Mouse (Mus musculus): ENCODE measurements around the gene Mvd. TPM values are rescaled to one million over a fixed set of nuclear protein-coding genes. Genes with fewer than 3 reads are reported as not detected.

Mvd gene
- polyA plus RNA-seq, 1 experiment from 2014 or later: 60.2 TPM

DNA sequence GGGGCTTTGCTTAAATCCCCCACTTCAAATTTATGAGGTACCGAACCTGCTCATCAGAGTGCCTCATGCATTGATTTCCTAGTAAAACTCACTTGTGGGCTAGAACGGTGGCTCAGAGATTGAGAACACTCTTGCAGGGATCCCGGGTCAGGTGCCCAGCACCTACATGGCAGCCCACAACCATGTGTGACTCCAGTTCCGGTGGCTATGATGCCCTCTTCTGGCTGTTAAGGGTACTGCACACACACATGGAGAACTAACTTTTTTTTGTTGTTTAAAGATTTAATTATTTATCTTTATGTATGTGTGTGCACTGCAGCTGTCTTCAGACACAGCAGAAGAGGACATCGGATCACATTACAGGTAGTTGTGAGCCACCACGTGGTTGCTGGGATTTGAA, 7.8 kb downstream of the Mvd start:
- DNase-seq (ENCODE audit: low spot score): no peak
- Histone ChIP-seq H3K4me1 (replicated peaks; ENCODE audit: control insufficient read depth, insufficient read depth, low read length) (peaks cover 31% of the 10 kb centered on the region), H3K4me2 (ENCODE audit: low read length) (no peak overlapping the region), H3K27ac (ENCODE audit: low read depth) (no peak overlapping the region), H3K9me3 (ENCODE audit: control insufficient read depth, low read length) (no peaks in the 10 kb centered on the region), H3K9ac (ENCODE audit: low read length) (no peak overlapping the region), H3K36me3 (ENCODE audit: control insufficient read depth, insufficient read depth, low read length) (peaks cover 42% of the 10 kb centered on the region), H3K4me3 (ENCODE audit: low read depth, low read length) (no peak overlapping the region), H3K27me3 (replicated peaks; ENCODE audit: control insufficient read depth, insufficient read depth, low read length) (no peaks in the 10 kb centered on the region)
- 89% methylated on average over 6 of the region's 6 CpGs for WGBS
- no peak for ATAC-seq (replicated peaks; ENCODE audit: low FRiP score, low TSS enrichment, low read depth)

DNA sequence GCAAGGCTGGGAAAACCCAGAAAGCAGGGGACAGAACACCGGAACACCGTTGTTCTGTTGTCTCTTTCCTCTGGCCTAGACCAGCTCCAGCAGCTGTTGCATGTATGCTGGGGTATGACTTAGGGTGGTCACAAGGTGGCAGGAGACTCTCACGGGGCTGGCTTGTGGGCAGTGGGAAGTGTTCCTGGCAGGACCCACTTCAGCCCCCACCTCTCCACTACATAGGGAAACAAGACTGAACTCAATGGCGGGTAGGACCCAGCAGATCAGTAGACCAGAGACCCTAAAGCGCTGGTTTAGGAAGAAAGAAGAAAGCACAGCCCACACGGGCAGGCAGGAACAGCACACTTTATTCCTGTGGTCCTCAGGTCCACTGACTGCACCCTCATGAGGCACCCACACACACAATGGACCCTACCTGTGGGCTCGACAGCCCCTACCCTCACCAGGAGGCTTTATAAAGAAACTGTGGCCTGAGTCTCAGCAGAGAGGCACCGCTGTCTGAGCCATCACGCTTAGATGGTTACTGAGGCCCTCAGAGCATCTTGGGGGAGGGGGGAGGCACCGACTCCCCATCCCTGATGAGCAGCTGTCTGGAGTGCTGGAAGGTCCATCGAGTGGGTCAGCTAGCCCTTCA, 9.8 kb downstream of the Mvd start:
- Histone ChIP-seq H3K27me3 (replicated peaks; ENCODE audit: control insufficient read depth, insufficient read depth, low read length) (no peaks in the 10 kb centered on the region), H3K4me3 (ENCODE audit: low read depth, low read length) (peak overlapping the region; percentile 37; the same call in 1 of the 2 replicates), H3K4me2 (ENCODE audit: low read length) (peak overlapping the region; percentile 75), H3K36me3 (ENCODE audit: control insufficient read depth, insufficient read depth, low read length) (peaks cover 30% of the 10 kb centered on the region), H3K27ac (ENCODE audit: low read depth) (peak overlapping the region; percentile 76), H3K4me1 (replicated peaks; ENCODE audit: control insufficient read depth, insufficient read depth, low read length) (peaks cover 28% of the 10 kb centered on the region), H3K9me3 (ENCODE audit: control insufficient read depth, low read length) (no peaks in the 10 kb centered on the region), H3K9ac (ENCODE audit: low read length) (no peak overlapping the region; the same call in 1 of the 2 replicates)
- DNase-seq (ENCODE audit: low spot score) (no peak), ATAC-seq (replicated peaks; ENCODE audit: low FRiP score, low TSS enrichment, low read depth) (peak; percentile 2; the same call in 1 of the 2 replicates)
- 61% methylated on average over 11 of the region's 11 CpGs for WGBS

DNA sequence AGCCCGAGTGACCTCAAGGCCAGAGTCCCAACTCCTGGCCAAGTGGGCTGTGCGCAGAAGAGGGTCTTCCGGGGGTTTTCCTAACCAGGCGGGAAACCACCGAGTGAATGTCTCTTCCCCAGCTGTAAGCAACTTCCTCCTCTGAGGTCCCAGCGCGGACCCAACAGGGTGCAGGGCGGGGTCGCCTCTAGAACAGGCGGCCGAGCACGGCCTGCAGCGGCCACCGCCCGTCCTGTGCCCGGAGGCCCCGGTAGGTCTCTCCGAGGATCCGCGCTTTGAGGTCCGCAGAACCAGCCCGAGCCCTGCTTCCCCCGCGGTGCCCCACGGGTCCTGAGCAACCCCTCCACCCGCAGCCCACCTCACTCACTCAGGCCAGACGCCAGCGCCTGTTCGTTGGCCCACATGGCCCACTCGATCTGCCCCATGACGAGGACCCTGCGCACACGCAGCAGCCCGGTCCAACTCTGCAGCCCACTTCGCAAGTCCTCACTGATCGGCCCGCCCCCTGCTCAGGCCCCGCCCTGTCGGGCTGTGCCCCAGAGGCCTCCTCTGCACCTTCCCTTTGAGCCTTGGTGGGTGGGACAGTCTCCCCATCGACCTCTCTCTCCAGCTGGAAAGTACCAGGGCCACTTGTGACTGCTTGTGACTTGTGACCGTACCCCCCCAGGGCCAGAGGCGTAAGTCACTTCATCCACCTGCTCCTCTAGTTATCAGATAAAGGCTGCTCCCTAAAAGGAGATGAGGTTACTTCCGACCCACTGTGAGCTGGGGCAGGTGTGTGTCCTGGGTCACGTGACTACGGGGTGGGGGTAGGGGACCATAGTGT, 10.6 kb downstream of the Mvd start, which contains the start of gene Cyba:
Gene Cyba (minus strand): TSS at position 488 of the 826 bp plus-strand sequence.
- no peaks in the 10 kb centered on the region for H3K27me3 ChIP-seq (replicated peaks; ENCODE audit: control insufficient read depth, insufficient read depth, low read length)
- peaks cover 21% of the 10 kb centered on the region for H3K4me1 ChIP-seq (replicated peaks; ENCODE audit: control insufficient read depth, insufficient read depth, low read length)
- peak within 1 kb of the TSS; percentile 49 for H3K9ac ChIP-seq (ENCODE audit: low read length)
- peak within 1 kb of the TSS; percentile 76 for H3K27ac ChIP-seq (ENCODE audit: low read depth)
- H3K9me3 ChIP-seq (ENCODE audit: control insufficient read depth, low read length): no peaks in the 10 kb centered on the region
- DNase-seq (ENCODE audit: low spot score) (peak; percentile 83), ATAC-seq (replicated peaks; ENCODE audit: low FRiP score, low TSS enrichment, low read depth) (peak; percentile 90)
- peaks cover 26% of the 10 kb centered on the region for H3K36me3 ChIP-seq (ENCODE audit: control insufficient read depth, insufficient read depth, low read length)
- H3K4me3 ChIP-seq (ENCODE audit: low read depth, low read length): peak within 1 kb of the TSS; percentile 37
- peak within 1 kb of the TSS; percentile 75 for H3K4me2 ChIP-seq (ENCODE audit: low read length)
- 3% methylated on average over 45 of the region's 45 CpGs for WGBS

DNA sequence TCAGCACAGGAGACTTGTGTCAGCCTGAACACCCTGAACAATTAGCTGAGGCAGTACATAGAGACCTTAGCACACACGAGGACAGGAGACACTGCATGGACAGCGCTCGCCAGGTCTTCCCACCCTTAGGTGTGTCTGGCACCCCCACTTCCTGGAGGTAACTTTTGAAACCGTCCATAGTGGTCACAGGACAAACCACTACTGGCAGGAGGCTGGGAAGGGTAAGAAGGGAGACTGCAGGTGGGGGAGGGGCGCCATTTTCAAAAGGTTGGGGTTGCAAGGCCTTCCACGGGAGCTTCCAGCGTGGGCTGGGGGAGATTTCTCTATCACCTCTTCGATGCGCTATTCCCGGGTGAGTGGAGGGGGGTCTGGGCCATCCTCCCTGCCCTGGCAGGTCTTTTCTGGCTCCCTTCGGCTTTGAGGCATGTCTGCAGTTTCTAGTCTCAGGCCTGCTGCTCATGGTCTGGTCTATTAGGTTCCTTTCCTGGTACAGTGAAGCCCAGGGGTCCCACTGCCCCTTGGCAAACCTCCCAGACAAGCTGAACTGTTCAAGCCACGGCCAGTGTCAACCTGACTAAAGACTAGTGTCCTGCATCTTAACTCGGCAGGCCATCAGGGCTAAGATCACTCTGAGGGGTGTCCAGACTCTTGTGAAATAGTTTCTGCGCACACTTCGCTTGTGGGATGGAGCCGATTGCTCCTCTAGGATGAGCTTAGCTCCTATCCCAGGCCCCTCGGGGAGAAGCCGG, 11.4 kb downstream of the Mvd start:
- peak; percentile 82 for DNase-seq (ENCODE audit: low spot score)
- H3K4me2 ChIP-seq (ENCODE audit: low read length): peak overlapping the region; percentile 75
- peak; percentile 4; the same call in 1 of the 2 replicates for ATAC-seq (replicated peaks; ENCODE audit: low FRiP score, low TSS enrichment, low read depth)

DNA sequence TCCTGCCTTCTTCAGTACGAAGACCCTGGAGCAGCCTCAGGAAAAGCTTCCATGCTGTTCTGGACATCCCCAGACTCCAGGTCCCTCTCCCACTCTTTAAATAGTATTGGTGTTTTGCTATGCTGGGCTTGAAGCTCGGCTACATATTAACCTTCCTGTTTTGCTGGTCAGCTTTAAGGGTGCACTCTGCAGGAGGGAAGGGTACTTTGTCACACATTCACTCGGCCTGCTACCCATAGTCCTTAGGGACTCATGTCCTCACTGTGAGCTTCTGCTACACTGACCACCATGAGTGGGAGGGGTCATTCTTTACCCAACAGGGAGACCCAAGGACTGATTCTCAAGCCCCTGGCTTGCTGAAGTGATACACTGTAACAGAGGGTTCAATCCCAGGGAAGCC, 12.6 kb downstream of the Mvd start:
- DNase-seq (ENCODE audit: low spot score) (no peak), ATAC-seq (replicated peaks; ENCODE audit: low FRiP score, low TSS enrichment, low read depth) (no peak)
- no peak overlapping the region for H3K9ac ChIP-seq (ENCODE audit: low read length)
- no peaks in the 10 kb centered on the region for H3K27me3 ChIP-seq (replicated peaks; ENCODE audit: control insufficient read depth, insufficient read depth, low read length)
- H3K4me3 ChIP-seq (ENCODE audit: low read depth, low read length): no peak overlapping the region
- no peak overlapping the region for H3K4me2 ChIP-seq (ENCODE audit: low read length)
- peaks cover 18% of the 10 kb centered on the region for H3K4me1 ChIP-seq (replicated peaks; ENCODE audit: control insufficient read depth, insufficient read depth, low read length)
- no peak overlapping the region for H3K27ac ChIP-seq (ENCODE audit: low read depth)
- WGBS: 78% methylated on average over 3 of the region's 3 CpGs
- no peaks in the 10 kb centered on the region for H3K9me3 ChIP-seq (ENCODE audit: control insufficient read depth, low read length)
- H3K36me3 ChIP-seq (ENCODE audit: control insufficient read depth, insufficient read depth, low read length): peaks cover 22% of the 10 kb centered on the region

More for the DNA sequence above, 11.4 kb downstream of the Mvd start:
- Histone ChIP-seq H3K27me3 (replicated peaks; ENCODE audit: control insufficient read depth, insufficient read depth, low read length) (no peaks in the 10 kb centered on the region), H3K9me3 (ENCODE audit: control insufficient read depth, low read length) (no peaks in the 10 kb centered on the region), H3K27ac (ENCODE audit: low read depth) (peak overlapping the region; percentile 76), H3K36me3 (ENCODE audit: control insufficient read depth, insufficient read depth, low read length) (peaks cover 26% of the 10 kb centered on the region), H3K9ac (ENCODE audit: low read length) (peak overlapping the region; percentile 49), H3K4me1 (replicated peaks; ENCODE audit: control insufficient read depth, insufficient read depth, low read length) (peaks cover 18% of the 10 kb centered on the region), H3K4me3 (ENCODE audit: low read depth, low read length) (peak overlapping the region; percentile 37)
- 31% methylated on average over 18 of the region's 18 CpGs for WGBS

DNA sequence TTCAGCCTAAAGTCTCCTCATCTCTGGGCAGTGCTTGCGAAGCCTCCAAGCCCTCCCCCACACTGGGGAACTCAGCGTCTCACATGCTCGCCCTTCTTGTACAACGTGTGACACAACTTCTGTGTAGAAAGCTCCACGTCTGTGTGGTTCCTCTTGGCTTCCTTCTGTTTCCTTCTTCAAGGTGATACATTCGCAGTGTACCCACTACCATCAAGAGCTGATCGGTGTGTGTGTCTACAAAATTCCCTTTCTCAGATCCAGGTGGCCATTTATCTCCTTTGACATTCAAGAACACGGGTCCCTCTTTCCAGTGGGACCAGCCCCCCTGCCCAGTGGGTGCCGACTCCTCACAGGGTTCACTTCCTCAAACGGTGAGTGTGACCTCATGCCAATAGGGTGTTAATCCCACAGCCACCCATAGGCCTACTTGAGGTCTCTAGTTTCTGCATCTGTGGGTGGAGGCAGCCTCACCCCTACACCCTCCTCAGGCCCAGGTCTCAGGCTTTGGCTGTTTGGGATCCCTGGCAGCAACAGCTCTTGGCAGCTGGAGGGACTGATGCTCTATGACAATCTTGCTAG, 13.1 kb downstream of the Mvd start:
- Histone ChIP-seq H3K4me3 (ENCODE audit: low read depth, low read length) (no peak overlapping the region), H3K36me3 (ENCODE audit: control insufficient read depth, insufficient read depth, low read length) (peaks cover 20% of the 10 kb centered on the region), H3K9me3 (ENCODE audit: control insufficient read depth, low read length) (no peaks in the 10 kb centered on the region), H3K9ac (ENCODE audit: low read length) (no peak overlapping the region), H3K4me1 (replicated peaks; ENCODE audit: control insufficient read depth, insufficient read depth, low read length) (peaks cover 18% of the 10 kb centered on the region), H3K27me3 (replicated peaks; ENCODE audit: control insufficient read depth, insufficient read depth, low read length) (no peaks in the 10 kb centered on the region), H3K4me2 (ENCODE audit: low read length) (no peak overlapping the region), H3K27ac (ENCODE audit: low read depth) (no peak overlapping the region)
- ATAC-seq (replicated peaks; ENCODE audit: low FRiP score, low TSS enrichment, low read depth): no peak
- no peak for DNase-seq (ENCODE audit: low spot score)
- 86% methylated on average over 10 of the region's 10 CpGs for WGBS

DNA sequence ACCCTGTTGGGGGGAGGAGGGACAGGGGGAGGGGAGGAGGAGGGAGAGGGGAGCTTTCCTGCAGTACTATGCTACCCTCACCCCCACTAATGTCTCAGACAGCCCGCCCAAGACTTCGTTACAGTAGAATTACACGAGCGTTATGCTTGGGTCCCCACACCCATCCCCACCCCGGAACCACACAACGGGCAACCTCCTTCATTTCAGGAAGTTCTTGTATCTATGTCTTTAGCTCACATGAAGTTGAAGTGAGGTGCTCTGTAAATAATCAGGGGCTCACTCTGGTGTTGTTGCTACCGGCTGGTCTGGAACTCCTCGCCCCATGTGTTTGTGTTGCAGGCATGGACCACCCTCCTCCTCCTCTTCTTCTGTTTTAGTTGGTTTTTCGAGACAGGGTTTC, 15.1 kb downstream of the Mvd start:
- no peak overlapping the region for H3K4me2 ChIP-seq (ENCODE audit: low read length)
- DNase-seq (ENCODE audit: low spot score) (no peak), ATAC-seq (replicated peaks; ENCODE audit: low FRiP score, low TSS enrichment, low read depth) (no peak)
- H3K4me1 ChIP-seq (replicated peaks; ENCODE audit: control insufficient read depth, insufficient read depth, low read length): peaks cover 18% of the 10 kb centered on the region
- no peak overlapping the region for H3K4me3 ChIP-seq (ENCODE audit: low read depth, low read length)
- no peak overlapping the region for H3K9ac ChIP-seq (ENCODE audit: low read length)
- 87% methylated on average over 9 of the region's 9 CpGs for WGBS
- no peaks in the 10 kb centered on the region for H3K27me3 ChIP-seq (replicated peaks; ENCODE audit: control insufficient read depth, insufficient read depth, low read length)
- no peak overlapping the region for H3K27ac ChIP-seq (ENCODE audit: low read depth)
- H3K36me3 ChIP-seq (ENCODE audit: control insufficient read depth, insufficient read depth, low read length): peaks cover 10% of the 10 kb centered on the region
- H3K9me3 ChIP-seq (ENCODE audit: control insufficient read depth, low read length): no peaks in the 10 kb centered on the region

DNA sequence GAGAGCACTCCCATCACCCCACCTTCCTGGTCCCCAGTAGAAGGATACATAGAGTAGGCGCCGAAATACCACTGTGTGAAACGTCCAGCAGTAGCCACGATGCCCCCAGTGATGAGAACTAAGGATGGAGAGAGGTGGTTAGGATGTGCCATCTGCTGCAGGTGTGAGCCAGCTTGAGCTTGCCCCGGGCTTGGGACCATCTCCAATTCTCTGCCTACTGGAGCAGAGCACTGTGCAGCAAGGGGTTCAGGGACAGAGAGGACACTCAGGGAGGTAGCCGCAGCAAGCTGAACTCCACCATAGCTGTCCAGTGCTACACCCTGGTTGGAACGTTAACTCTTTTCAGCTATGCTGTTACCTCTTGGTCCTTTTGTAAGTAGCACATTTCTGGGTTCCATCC, 15.6 kb downstream of the Mvd start:
- 89% methylated on average over 7 of the region's 7 CpGs for WGBS
- peaks cover 10% of the 10 kb centered on the region for H3K36me3 ChIP-seq (ENCODE audit: control insufficient read depth, insufficient read depth, low read length)
- no peaks in the 10 kb centered on the region for H3K9me3 ChIP-seq (ENCODE audit: control insufficient read depth, low read length)
- H3K27ac ChIP-seq (ENCODE audit: low read depth): no peak overlapping the region
- no peak for DNase-seq (ENCODE audit: low spot score)
- ATAC-seq (replicated peaks; ENCODE audit: low FRiP score, low TSS enrichment, low read depth): no peak
- peaks cover 15% of the 10 kb centered on the region for H3K4me1 ChIP-seq (replicated peaks; ENCODE audit: control insufficient read depth, insufficient read depth, low read length)
- no peaks in the 10 kb centered on the region for H3K27me3 ChIP-seq (replicated peaks; ENCODE audit: control insufficient read depth, insufficient read depth, low read length)
- H3K4me3 ChIP-seq (ENCODE audit: low read depth, low read length): no peak overlapping the region
- H3K4me2 ChIP-seq (ENCODE audit: low read length): no peak overlapping the region
- no peak overlapping the region for H3K9ac ChIP-seq (ENCODE audit: low read length)
